Mouse (Mus musculus) midbrain, embryonic 15.5 days (tissue): ENCODE data around the gene Smc4. TPM values are rescaled to one million over a fixed set of nuclear protein-coding genes. Genes with fewer than 3 reads are reported as not detected.

Experiments
- ATAC-seq: fragments of 200-750 bp; cut with Nextera tagmentation; replicated peaks from 2 replicates; pipeline ENCODE4 v1.8.0; 2017; ENCODE audit warnings: moderate TSS enrichment
- H3K27ac ChIP-seq: fragments of 300-500 bp; sonication (generic); 2 replicates; pipeline ENCODE4 v1.5.1; 2015; ENCODE audit warnings: mild to moderate bottlenecking, inconsistent platforms
- H3K27me3 ChIP-seq: fragments of 300-500 bp; sonication (generic); replicated peaks from 2 replicates; pipeline ENCODE4 v1.6.1; 2015; ENCODE audit warnings: inconsistent platforms
- H3K36me3 ChIP-seq: fragments of 300-500 bp; sonication (generic); replicated peaks from 2 replicates; pipeline ENCODE4 v1.6.1; 2015; ENCODE audit warnings: inconsistent platforms
- H3K4me1 ChIP-seq: fragments of 300-500 bp; sonication (generic); 2 replicates; pipeline ENCODE4 v1.6.1; 2015; ENCODE audit warnings: inconsistent platforms
- H3K4me2 ChIP-seq: fragments of 300-500 bp; sonication (generic); 2 replicates; pipeline ENCODE4 v1.6.1; 2015; ENCODE audit warnings: inconsistent platforms, mild to moderate bottlenecking, moderate library complexity
- H3K4me3 ChIP-seq: fragments of 300-500 bp; sonication (generic); 2 replicates; pipeline ENCODE4 v1.5.1; 2015; ENCODE audit warnings: mild to moderate bottlenecking, inconsistent platforms
- H3K9ac ChIP-seq: fragments of 300-500 bp; sonication (generic); 2 replicates; pipeline ENCODE4 v1.6.1; 2015; ENCODE audit warnings: mild to moderate bottlenecking, inconsistent platforms
- H3K9me3 ChIP-seq: fragments of 300-500 bp; sonication (generic); 2 replicates; pipeline ENCODE4 v1.6.1; 2016; ENCODE audit warnings: inconsistent platforms
- WGBS: fragments of 180-500 bp; shearing (Covaris S2); methylation state at CpG from one replicate; pipeline ENCODE4 v1.1.7; 2015; ENCODE audit warnings: mixed read lengths; 5-methylcytosine and 5-hydroxymethylcytosine counted together
- polyA plus RNA-seq: library from polyadenylated mRNA; unstranded; fragments of >200 nt; fragmentation: Nextera tagmentation; extraction: Ambion mirVana; gene quantifications from 2 replicates; pipeline ENCODE4 v1.2.1, GENCODE M21; 2015

The Smc4 gene
- polyA plus RNA-seq, result 32.1 and 36.9 TPM in 2 replicates

- Histone ChIP-seq H3K36me3 (no peaks in the 10 kb centered on the region), H3K27ac (peak within 1 kb of the TSS; percentile 83), H3K9ac (peak within 1 kb of the TSS; percentile 63), H3K27me3 (no peaks in the 10 kb centered on the region), H3K9me3 (no peaks in the 10 kb centered on the region), H3K4me2 (peak within 1 kb of the TSS; percentile 99), H3K4me1 (peaks cover 26% of the 10 kb centered on the region), H3K4me3 (peak within 1 kb of the TSS; percentile 94)
- WGBS, result under 1% methylated on average over 65 of the region's 76 CpGs
- ATAC-seq, result peak; percentile 98
These were observed at the start of gene Smc4, which contains the start of gene Ift80 for GRCm38 (mm10) chr3:69004437-69005337. Smc4 (plus strand) TSS chr3:69004738. Ift80 (minus strand) TSS chr3:69004570.

GRCm38 (mm10) chr3:68956454-68956853, 48.1 kb upstream of the Smc4 start:
- Histone ChIP-seq H3K4me3 (no peak overlapping the region), H3K9me3 (no peaks in the 10 kb centered on the region), H3K27ac (no peak overlapping the region), H3K36me3 (no peaks in the 10 kb centered on the region), H3K4me2 (no peak overlapping the region), H3K4me1 (no peaks in the 10 kb centered on the region), H3K27me3 (no peaks in the 10 kb centered on the region), H3K9ac (no peak overlapping the region)
- WGBS, result 66% methylated on average over 4 of the region's 4 CpGs
- no peak for ATAC-seq

GRCm38 (mm10) chr3:68957413-68957812, 47.1 kb upstream of the Smc4 start:
- WGBS, result 88% methylated on average over 3 of the region's 3 CpGs
- no peak overlapping the region for H3K9ac ChIP-seq
- no peaks in the 10 kb centered on the region for H3K9me3 ChIP-seq
- H3K4me1 ChIP-seq, result no peaks in the 10 kb centered on the region
- H3K4me2 ChIP-seq, result no peak overlapping the region
- ATAC-seq, result no peak
- no peak overlapping the region for H3K27ac ChIP-seq
- H3K27me3 ChIP-seq, result no peaks in the 10 kb centered on the region
- no peaks in the 10 kb centered on the region for H3K36me3 ChIP-seq
- no peak overlapping the region for H3K4me3 ChIP-seq

GRCm38 (mm10) chr3:68964682-68965081, 39.9 kb upstream of the Smc4 start:
- Histone ChIP-seq H3K4me3 (no peak overlapping the region), H3K27me3 (no peaks in the 10 kb centered on the region), H3K9ac (no peak overlapping the region), H3K4me2 (no peak overlapping the region), H3K4me1 (no peaks in the 10 kb centered on the region), H3K36me3 (peaks cover 14% of the 10 kb centered on the region), H3K27ac (no peak overlapping the region), H3K9me3 (peaks cover 4% of the 10 kb centered on the region; the same call in 1 of the 2 replicates)
- ATAC-seq, result no peak

GRCm38 (mm10) chr3:68966527-68967285, 37.8 kb upstream of the Smc4 start:
- Histone ChIP-seq H3K9me3 (peaks cover 4% of the 10 kb centered on the region; the same call in 1 of the 2 replicates), H3K27ac (no peak overlapping the region), H3K4me2 (no peak overlapping the region), H3K36me3 (peaks cover 14% of the 10 kb centered on the region), H3K9ac (no peak overlapping the region), H3K27me3 (no peaks in the 10 kb centered on the region), H3K4me1 (no peaks in the 10 kb centered on the region), H3K4me3 (no peak overlapping the region)
- 95% methylated on average over 6 of the region's 6 CpGs for WGBS
- ATAC-seq, result no peak

GRCm38 (mm10) chr3:68967404-68967803, 37.1 kb upstream of the Smc4 start:
- Histone ChIP-seq H3K36me3 (peaks cover 14% of the 10 kb centered on the region), H3K27me3 (no peaks in the 10 kb centered on the region), H3K4me1 (no peaks in the 10 kb centered on the region), H3K9me3 (peaks cover 4% of the 10 kb centered on the region; the same call in 1 of the 2 replicates), H3K4me3 (no peak overlapping the region), H3K9ac (no peak overlapping the region), H3K27ac (no peak overlapping the region), H3K4me2 (no peak overlapping the region)
- no peak for ATAC-seq
- WGBS, result 93% methylated on average over 6 of the region's 6 CpGs

GRCm38 (mm10) chr3:68969091-68969590, 35.4 kb upstream of the Smc4 start:
- no peak for ATAC-seq
- Histone ChIP-seq H3K4me3 (no peak overlapping the region), H3K9me3 (peaks cover 4% of the 10 kb centered on the region; the same call in 1 of the 2 replicates), H3K36me3 (peaks cover 14% of the 10 kb centered on the region), H3K9ac (no peak overlapping the region), H3K27me3 (no peaks in the 10 kb centered on the region), H3K4me1 (no peaks in the 10 kb centered on the region), H3K27ac (no peak overlapping the region), H3K4me2 (no peak overlapping the region)
- 93% methylated on average over 3 of the region's 3 CpGs for WGBS

GRCm38 (mm10) chr3:68973574-68973973, 31.0 kb upstream of the Smc4 start:
- H3K27me3 ChIP-seq, result no peaks in the 10 kb centered on the region
- H3K36me3 ChIP-seq, result no peaks in the 10 kb centered on the region
- no peak overlapping the region for H3K9ac ChIP-seq
- 93% methylated on average over 1 of the region's 1 CpGs for WGBS
- H3K9me3 ChIP-seq, result no peaks in the 10 kb centered on the region
- no peak overlapping the region for H3K4me3 ChIP-seq
- H3K27ac ChIP-seq, result no peak overlapping the region
- ATAC-seq, result no peak
- no peak overlapping the region for H3K4me2 ChIP-seq
- no peaks in the 10 kb centered on the region for H3K4me1 ChIP-seq

- no peaks in the 10 kb centered on the region for H3K36me3 ChIP-seq
- no peaks in the 10 kb centered on the region for H3K4me1 ChIP-seq
These were observed 29.7 kb upstream of the Smc4 start for GRCm38 (mm10) chr3:68974639-68975532.

GRCm38 (mm10) chr3:68975533-68976490, 28.7 kb upstream of the Smc4 start:
- no peak for ATAC-seq
- Histone ChIP-seq H3K9ac (no peak overlapping the region), H3K4me2 (no peak overlapping the region), H3K4me1 (no peaks in the 10 kb centered on the region), H3K27ac (no peak overlapping the region), H3K27me3 (no peaks in the 10 kb centered on the region), H3K4me3 (no peak overlapping the region), H3K9me3 (no peaks in the 10 kb centered on the region), H3K36me3 (no peaks in the 10 kb centered on the region)
- 61% methylated on average over 9 of the region's 9 CpGs for WGBS

More at GRCm38 (mm10) chr3:68974639-68975532, 29.7 kb upstream of the Smc4 start:
- Histone ChIP-seq H3K4me2 (no peak overlapping the region), H3K9ac (no peak overlapping the region), H3K27ac (no peak overlapping the region), H3K27me3 (no peaks in the 10 kb centered on the region), H3K9me3 (no peaks in the 10 kb centered on the region), H3K4me3 (no peak overlapping the region)
- WGBS, result 90% methylated on average over 8 of the region's 8 CpGs
- no peak for ATAC-seq

GRCm38 (mm10) chr3:68977696-68978095, 26.8 kb upstream of the Smc4 start:
- no peaks in the 10 kb centered on the region for H3K9me3 ChIP-seq
- H3K27ac ChIP-seq, result no peak overlapping the region
- no peaks in the 10 kb centered on the region for H3K36me3 ChIP-seq
- no peak for ATAC-seq
- no peak overlapping the region for H3K4me2 ChIP-seq
- no peaks in the 10 kb centered on the region for H3K27me3 ChIP-seq
- no peak overlapping the region for H3K9ac ChIP-seq
- H3K4me3 ChIP-seq, result no peak overlapping the region
- WGBS, result 94% methylated on average over 4 of the region's 4 CpGs
- no peaks in the 10 kb centered on the region for H3K4me1 ChIP-seq
